Mouse (Mus musculus) cerebellum, adult (tissue): Measurements from ENCODE around the gene Stra6.

Experiments used
- ATAC-seq: cut with Nextera tagmentation; 2 replicates; pipeline ENCODE4 v1.9.2; 2017; ENCODE audit warnings: mild to moderate bottlenecking, moderate library complexity, mixed read lengths; ENCODE audit not compliant: insufficient number of reproducible peaks, low FRiP score, low TSS enrichment

Gene Stra6

GRCm38 (mm10) chr9:58063531-58063930, at the start of gene Stra6:
Stra6 (plus strand) TSS chr9:58063788.
- no peak for ATAC-seq

- ATAC-seq, result no peak
These were observed 49.0 kb upstream of the Stra6 start for GRCm38 (mm10) chr9:58014393-58015160.

- ATAC-seq, result no peak
These were observed 47.7 kb upstream of the Stra6 start for GRCm38 (mm10) chr9:58015856-58016255.

GRCm38 (mm10) chr9:58016962-58017361, 46.6 kb upstream of the Stra6 start:
- no peak for ATAC-seq

GRCm38 (mm10) chr9:58018385-58018784, 45.2 kb upstream of the Stra6 start:
- ATAC-seq, result no peak

GRCm38 (mm10) chr9:58025995-58026394, 37.6 kb upstream of the Stra6 start:
- no peak for ATAC-seq

- no peak for ATAC-seq
These were observed 36.0 kb upstream of the Stra6 start for GRCm38 (mm10) chr9:58027426-58028180.

GRCm38 (mm10) chr9:58028841-58029240, 34.7 kb upstream of the Stra6 start:
- ATAC-seq, result no peak

- no peak for ATAC-seq
These were observed 34.0 kb upstream of the Stra6 start for GRCm38 (mm10) chr9:58029635-58030034.

GRCm38 (mm10) chr9:58031895-58032294, 31.7 kb upstream of the Stra6 start:
- ATAC-seq, result no peak

- ATAC-seq, result no peak
These were observed 28.1 kb upstream of the Stra6 start for GRCm38 (mm10) chr9:58035519-58035918.

GRCm38 (mm10) chr9:58035951-58036698, 27.5 kb upstream of the Stra6 start:
- no peak for ATAC-seq

GRCm38 (mm10) chr9:58036961-58037360, 26.6 kb upstream of the Stra6 start:
- no peak for ATAC-seq

- no peak for ATAC-seq
These were observed 25.0 kb upstream of the Stra6 start for GRCm38 (mm10) chr9:58038500-58039168.

GRCm38 (mm10) chr9:58040977-58041376, 22.6 kb upstream of the Stra6 start:
- ATAC-seq, result no peak

- ATAC-seq, result no peak
These were observed 21.2 kb upstream of the Stra6 start for GRCm38 (mm10) chr9:58042391-58042790.

GRCm38 (mm10) chr9:58043496-58044017, 20.0 kb upstream of the Stra6 start:
- no peak for ATAC-seq

- ATAC-seq, result no peak
These were observed 18.8 kb upstream of the Stra6 start for GRCm38 (mm10) chr9:58044828-58045227.

- no peak for ATAC-seq
These were observed 17.9 kb upstream of the Stra6 start for GRCm38 (mm10) chr9:58045646-58046045.

- no peak for ATAC-seq
These were observed 16.5 kb upstream of the Stra6 start for GRCm38 (mm10) chr9:58047061-58047460.
